Mouse (Mus musculus) MEL (cell line): ENCODE measurements around the gene Arid5b. TPM values are rescaled to one million over a fixed set of nuclear protein-coding genes. Genes with fewer than 3 reads are reported as not detected.

ENCODE experiments used
- DNase-seq: peaks from one replicate; pipeline ENCODE4 v3.0.0; 2011; ENCODE audit warnings: low read depth, low spot score
- H3K27ac ChIP-seq: 2 replicates; pipeline ENCODE4 v1.5.1; 2012; ENCODE audit warnings: low read depth, mild to moderate bottlenecking, control low read depth, low read length, moderate library complexity; ENCODE audit not compliant: control insufficient read depth
- H3K27me3 ChIP-seq, 2 experiments: fragments of 150-350 bp in 1 of 2; sonication (generic) in 1 of 2; 2 replicates each; pipeline ENCODE4 v1.6.1; 2012; ENCODE audit warnings: low read length in 2 of 2, mild to moderate bottlenecking in 2 of 2, improper control_type of control experiment in 1 of 2, moderate library complexity in 1 of 2; ENCODE audit not compliant: insufficient read depth in 2 of 2, control insufficient read depth in 1 of 2
- H3K36me3 ChIP-seq, 2 experiments: 2 replicates each; pipeline ENCODE4 v1.6.1; 2012 to 2014; ENCODE audit warnings: low read length in 2 of 2, improper control_type of control experiment in 1 of 2, inconsistent platforms in 1 of 2, mild to moderate bottlenecking in 1 of 2; ENCODE audit not compliant: insufficient read depth in 2 of 2, control insufficient read depth in 1 of 2
- H3K4me1 ChIP-seq, 2 experiments: fragments of 150-350 bp in 1 of 2; sonication (generic) in 1 of 2; 2 replicates each; pipeline ENCODE4 v1.6.1; 2012; ENCODE audit warnings: low read length in 2 of 2, improper control_type of control experiment in 1 of 2, mild to moderate bottlenecking in 1 of 2; ENCODE audit not compliant: insufficient read depth in 2 of 2, control insufficient read depth in 1 of 2
- H3K4me3 ChIP-seq, 2 experiments: fragments of 150-350 bp in 1 of 2; sonication (generic) in 1 of 2; 2 replicates each; pipeline ENCODE4 v1.5.1; 2012; ENCODE audit warnings: low read depth in 2 of 2, low read length in 2 of 2, mild to moderate bottlenecking in 2 of 2, moderate library complexity in 2 of 2, control low read depth in 1 of 2, improper control_type of control experiment in 1 of 2; ENCODE audit not compliant: control insufficient read depth in 1 of 2, insufficient read depth in 1 of 2
- H3K79me2 ChIP-seq: 2 replicates; pipeline ENCODE4 v1.6.1; 2012; ENCODE audit warnings: mild to moderate bottlenecking, low read length, moderate library complexity; ENCODE audit not compliant: control insufficient read depth, poor library complexity, insufficient read depth
- H3K9ac ChIP-seq: 2 replicates; pipeline ENCODE4 v1.6.1; 2012; ENCODE audit warnings: low read depth, mild to moderate bottlenecking, control low read depth, low read length, moderate library complexity; ENCODE audit not compliant: control insufficient read depth, poor library complexity, severe bottlenecking
- H3K9me3 ChIP-seq: fragments of 150-350 bp; sonication (generic); replicated peaks from 2 replicates; pipeline ENCODE4 v1.6.1; 2012; ENCODE audit warnings: mild to moderate bottlenecking, low read length, improper control_type of control experiment, moderate library complexity; ENCODE audit not compliant: insufficient read depth
- BHLHE40 ChIP-seq: IDR thresholded peaks from 2 replicates; pipeline ENCODE4 v1.6.1; 2012; ENCODE audit warnings: low read depth, mild to moderate bottlenecking, inconsistent platforms, low read length, improper control_type of control experiment, borderline replicate concordance
- CHD1 ChIP-seq: IDR thresholded peaks from 2 replicates; pipeline ENCODE4 v1.6.1; 2012; ENCODE audit warnings: low read depth, mild to moderate bottlenecking, inconsistent platforms, low read length, improper control_type of control experiment
- CHD2 ChIP-seq: IDR thresholded peaks from 2 replicates; pipeline ENCODE4 v1.6.1; 2011; ENCODE audit warnings: low read length, improper control_type of control experiment
- CTCF ChIP-seq, 3 experiments: IDR thresholded peaks in 2 of 3; conservative IDR thresholded peaks in 1 of 3; 2 replicates each; pipeline ENCODE4 v1.5.1; 2011 to 2012; ENCODE audit warnings: low read length in 3 of 3, low read depth in 2 of 3, mild to moderate bottlenecking in 2 of 3, improper control_type of control experiment in 1 of 3, inconsistent platforms in 1 of 3, mixed read lengths in 1 of 3, moderate library complexity in 1 of 3; ENCODE audit not compliant: control insufficient read depth in 1 of 3, insufficient read depth in 1 of 3, poor library complexity in 1 of 3, severe bottlenecking in 1 of 3
- E2F4 ChIP-seq: IDR thresholded peaks from 2 replicates; pipeline ENCODE4 v1.6.1; 2011; ENCODE audit warnings: low read depth, low read length, improper control_type of control experiment, borderline replicate concordance
- EP300 ChIP-seq, 2 experiments: IDR thresholded peaks; 2 replicates each; pipeline ENCODE4 v1.6.1; 2011; ENCODE audit warnings: improper control_type of control experiment in 2 of 2, low read length in 2 of 2, low read depth in 1 of 2, mild to moderate bottlenecking in 1 of 2
- ETS1 ChIP-seq: IDR thresholded peaks from 2 replicates; pipeline ENCODE4 v1.6.1; 2012; ENCODE audit warnings: low read depth, mild to moderate bottlenecking, inconsistent platforms, low read length, improper control_type of control experiment, moderate library complexity
- GABPA ChIP-seq: IDR thresholded peaks from 2 replicates; pipeline ENCODE4 v1.6.1; 2012; ENCODE audit warnings: low read depth, mild to moderate bottlenecking, inconsistent platforms, low read length, improper control_type of control experiment, moderate library complexity
- GATA1 ChIP-seq: IDR thresholded peaks from 2 replicates; pipeline ENCODE4 v1.6.1; 2011; ENCODE audit warnings: low read depth, low read length, improper control_type of control experiment
- JUND ChIP-seq: IDR thresholded peaks from 2 replicates; pipeline ENCODE4 v1.6.1; 2011; ENCODE audit warnings: low read depth, mild to moderate bottlenecking, improper control_type of control experiment, low read length
- KAT2A ChIP-seq: conservative IDR thresholded peaks from 2 replicates; pipeline ENCODE4 v1.6.1; 2012; ENCODE audit warnings: low read depth, low read length, improper control_type of control experiment, inconsistent platforms
- MAX ChIP-seq: IDR thresholded peaks from 2 replicates; pipeline ENCODE4 v1.6.1; 2011; ENCODE audit warnings: low read length, improper control_type of control experiment
- MAZ ChIP-seq: IDR thresholded peaks from 2 replicates; pipeline ENCODE4 v1.6.1; 2012; ENCODE audit warnings: low read depth, mild to moderate bottlenecking, inconsistent platforms, low read length, improper control_type of control experiment
- MEF2A ChIP-seq: IDR thresholded peaks from 2 replicates; pipeline ENCODE4 v1.6.1; 2014; ENCODE audit warnings: low read depth, mild to moderate bottlenecking, inconsistent platforms, low read length, improper control_type of control experiment; ENCODE audit not compliant: poor library complexity, insufficient replicate concordance, severe bottlenecking; ENCODE audit errors: extremely low read depth
- MYC ChIP-seq: IDR thresholded peaks from 2 replicates; pipeline ENCODE4 v1.6.1; 2011; ENCODE audit warnings: low read depth, mild to moderate bottlenecking, low read length, improper control_type of control experiment, moderate library complexity
- POLR2A ChIP-seq, 2 experiments: IDR thresholded peaks; 2 replicates each; pipeline ENCODE4 v1.6.1; 2011 to 2012; ENCODE audit warnings: low read length in 2 of 2, mild to moderate bottlenecking in 2 of 2, control low read depth in 1 of 2, improper control_type of control experiment in 1 of 2, low read depth in 1 of 2, moderate library complexity in 1 of 2; ENCODE audit not compliant: control insufficient read depth in 1 of 2, insufficient read depth in 1 of 2, poor library complexity in 1 of 2
- POLR2AphosphoS5 ChIP-seq: IDR thresholded peaks from 2 replicates; pipeline ENCODE4 v1.6.1; 2012; ENCODE audit warnings: low read depth, borderline replicate concordance, mild to moderate bottlenecking, inconsistent platforms, low read length, moderate library complexity, mixed read lengths
- RAD21 ChIP-seq: IDR thresholded peaks from 2 replicates; pipeline ENCODE4 v1.6.1; 2011; ENCODE audit warnings: mild to moderate bottlenecking, low read depth, low read length, improper control_type of control experiment
- SIN3A ChIP-seq: IDR thresholded peaks from 2 replicates; pipeline ENCODE4 v1.6.1; 2012; ENCODE audit warnings: low read length, improper control_type of control experiment, inconsistent platforms
- SMC3 ChIP-seq: IDR thresholded peaks from 2 replicates; pipeline ENCODE4 v1.6.1; 2011; ENCODE audit warnings: low read depth, low read length, improper control_type of control experiment
- TBP ChIP-seq: IDR thresholded peaks from 2 replicates; pipeline ENCODE4 v1.8.0; 2011; ENCODE audit warnings: low read depth, low read length, improper control_type of control experiment
- TCF12 ChIP-seq: IDR thresholded peaks from 2 replicates; pipeline ENCODE4 v1.6.1; 2014; ENCODE audit warnings: low read depth, mild to moderate bottlenecking, inconsistent platforms, low read length, improper control_type of control experiment, moderate library complexity
- UBTF ChIP-seq: IDR thresholded peaks from 2 replicates; pipeline ENCODE4 v1.6.1; 2012; ENCODE audit warnings: low read depth, mild to moderate bottlenecking, inconsistent platforms, low read length, improper control_type of control experiment, moderate library complexity, borderline replicate concordance; ENCODE audit not compliant: insufficient read depth
- ZNF384 ChIP-seq: IDR thresholded peaks from 2 replicates; pipeline ENCODE4 v1.6.1; 2012; ENCODE audit warnings: low read depth, mild to moderate bottlenecking, inconsistent platforms, low read length, improper control_type of control experiment
- polyA plus RNA-seq, 2 experiments: library from polyadenylated mRNA; stranded (reverse) in 1 of 2; unstranded in 1 of 2; fragments of >175 nt in 1 of 2; fragments of >200 nt in 1 of 2; gene quantifications; 2 replicates each; pipeline versions ENCODE4 v1.2.1 to v1.2.4; 2012; ENCODE audit warnings: low replicate concordance in 2 of 2, low read depth in 1 of 2; ENCODE audit not compliant: insufficient read length in 2 of 2, insufficient read depth in 1 of 2, missing spikeins in 1 of 2
- total RNA-seq: library from RNA; depleted of rRNA; stranded (reverse); fragments of 300-350 nt; gene quantifications from 2 replicates; pipeline ENCODE4 v1.2.3, GENCODE M21; 2012

The Arid5b gene
- total and polyA plus RNA-seq, 3 experiments, result 0.03 TPM; not detected in 2

DNA sequence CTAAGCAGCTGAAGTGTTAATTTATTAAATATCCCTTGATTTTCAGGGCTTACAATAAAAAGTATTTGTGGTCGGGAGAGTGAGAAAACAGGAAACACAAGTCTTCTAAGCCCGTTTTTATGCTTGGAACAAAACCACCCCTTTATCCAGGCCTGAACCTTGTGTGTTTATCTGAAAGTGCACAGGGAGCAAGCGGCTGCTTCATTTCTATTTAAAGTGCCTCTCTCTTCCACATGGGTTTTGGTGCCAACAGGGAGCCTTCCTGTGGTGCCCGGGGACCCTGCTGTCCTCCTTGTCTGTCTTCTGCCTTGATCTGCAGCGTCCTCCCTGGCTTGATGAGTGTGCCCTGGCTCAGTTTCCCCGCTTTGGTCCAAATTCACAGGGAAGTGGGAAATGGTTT is 40.9 kb upstream of the Arid5b start:
- no peak overlapping the region for H3K27ac ChIP-seq
- no peaks in the 10 kb centered on the region for H3K9me3 ChIP-seq
- no peak overlapping the region for H3K4me3 ChIP-seq

GRCm38 (mm10) chr10:68318438-68318979 is 40.0 kb upstream of the Arid5b start:
- Histone ChIP-seq H3K27ac (no peak overlapping the region), H3K4me1 (no peaks in the 10 kb centered on the region), H3K27me3 (no peaks in the 10 kb centered on the region), H3K4me3 (no peak overlapping the region), H3K9me3 (no peaks in the 10 kb centered on the region), H3K36me3 (no peaks in the 10 kb centered on the region), H3K9ac (no peak overlapping the region), H3K79me2 (no peaks in the 10 kb centered on the region)
- no peak for DNase-seq
- TF ChIP-seq MAZ (no peak), BHLHE40 (no peak), POLR2AphosphoS5 (no peak), EP300 (IDR thresholded peaks at IDR 0.05; ENCODE audit: low read depth in 1 of 2, low read length in 2 of 2) (no peak), GABPA (no peak), MAX (no peak), SIN3A (no peak), E2F4 (no peak), GATA1 (no peak), TCF12 (no peak), UBTF (no peak), POLR2A (IDR thresholded peaks at IDR 0.05; ENCODE audit: control insufficient read depth in 1 of 2, insufficient read depth in 1 of 2, low read depth in 1 of 2, low read length in 2 of 2, poor library complexity in 1 of 2) (no peak), CHD2 (no peak), CHD1 (no peak), KAT2A (no peak), MEF2A (no peak), ETS1 (no peak), TBP (no peak)

More for the DNA sequence above, 40.9 kb upstream of the Arid5b start:
- H3K27me3 ChIP-seq, result no peaks in the 10 kb centered on the region
- no peaks in the 10 kb centered on the region for H3K4me1 ChIP-seq
- no peak for TF ChIP-seq GABPA
- no peak for TF ChIP-seq EP300 (IDR thresholded peaks at IDR 0.05; ENCODE audit: low read depth in 1 of 2, low read length in 2 of 2)
- no peak for TF ChIP-seq JUND
- no peak for TF ChIP-seq TBP
- TF ChIP-seq KAT2A, result no peak
- no peak for TF ChIP-seq RAD21
- TF ChIP-seq CTCF (IDR thresholded peaks at IDR 0.05 in 2 of 3, conservative IDR thresholded peaks at IDR 0.05 in 1 of 3; ENCODE audit: control insufficient read depth in 1 of 3, insufficient read depth in 1 of 3, low read depth in 2 of 3, low read length in 3 of 3, poor library complexity in 1 of 3, severe bottlenecking in 1 of 3), result no peak
- no peak for TF ChIP-seq ZNF384
- no peak for TF ChIP-seq BHLHE40
- no peak for TF ChIP-seq MYC
- no peak for TF ChIP-seq SMC3
- TF ChIP-seq, all 39 proteins: peak for 0
- Histone ChIP-seq H3K36me3 (no peaks in the 10 kb centered on the region), H3K9ac (no peak overlapping the region), H3K79me2 (no peaks in the 10 kb centered on the region)
- DNase-seq, result no peak
